Mouse (Mus musculus): ENCODE results near the gene Tbpl1. TPM values are rescaled to one million over a fixed set of nuclear protein-coding genes. Genes with fewer than 3 reads are reported as not detected.

Gene Tbpl1
- polyA plus RNA-seq, 1 experiment = 12.9 TPM

DNA sequence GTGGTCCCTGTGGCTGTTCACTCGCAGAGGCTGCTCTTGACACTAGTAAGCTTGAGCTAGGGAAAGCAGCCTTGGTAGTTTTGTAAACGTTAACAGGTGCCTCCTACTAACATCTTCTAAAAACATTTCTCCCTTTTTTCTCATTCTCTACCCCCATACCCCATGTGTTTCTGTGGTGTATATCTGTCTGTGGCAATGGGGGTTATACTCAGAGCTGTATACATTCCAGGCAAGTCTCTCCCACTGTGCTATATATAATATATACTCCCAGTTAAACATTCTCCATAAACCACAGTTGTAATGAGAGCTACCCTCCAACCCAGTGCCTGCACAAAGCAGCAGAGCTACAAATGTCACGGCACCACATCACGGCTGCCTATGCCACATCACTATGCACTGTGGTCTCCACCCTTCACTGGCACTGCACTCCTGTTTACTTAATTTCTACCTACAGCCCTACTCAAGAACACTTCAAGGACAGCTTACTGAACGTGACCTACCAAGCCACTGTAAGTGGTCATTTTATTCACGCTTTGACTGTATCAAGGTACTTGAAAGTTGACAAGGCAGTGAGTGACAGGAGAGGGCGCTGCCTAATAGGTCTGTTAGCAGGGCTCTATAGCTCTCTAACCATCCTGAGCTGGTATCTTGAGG, 23.4 kb downstream of the Tbpl1 start:
- WGBS = 86% methylated on average over 7 of the region's 7 CpGs
- H3K4me3 ChIP-seq (ENCODE audit: low read depth, low read length) = no peak overlapping the region
- H3K27ac ChIP-seq (ENCODE audit: insufficient read depth, low read depth, low read length) = no peak overlapping the region
- no peaks in the 10 kb centered on the region for H3K27me3 ChIP-seq (ENCODE audit: control insufficient read depth, insufficient read depth, low read length)
- TF ChIP-seq POLR2A (IDR thresholded peaks at IDR 0.05; ENCODE audit: low read depth, low read length) (no peak), CTCF (IDR thresholded peaks at IDR 0.05; ENCODE audit: extremely low read depth, insufficient read length, insufficient replicate concordance, low read depth, low read length) (no peak)
- no peaks in the 10 kb centered on the region for H3K4me1 ChIP-seq (ENCODE audit: control insufficient read depth, insufficient read depth, insufficient read length, low read length)
- peaks cover 45% of the 10 kb centered on the region for H3K36me3 ChIP-seq (ENCODE audit: control insufficient read depth, insufficient read depth, low read length)

DNA sequence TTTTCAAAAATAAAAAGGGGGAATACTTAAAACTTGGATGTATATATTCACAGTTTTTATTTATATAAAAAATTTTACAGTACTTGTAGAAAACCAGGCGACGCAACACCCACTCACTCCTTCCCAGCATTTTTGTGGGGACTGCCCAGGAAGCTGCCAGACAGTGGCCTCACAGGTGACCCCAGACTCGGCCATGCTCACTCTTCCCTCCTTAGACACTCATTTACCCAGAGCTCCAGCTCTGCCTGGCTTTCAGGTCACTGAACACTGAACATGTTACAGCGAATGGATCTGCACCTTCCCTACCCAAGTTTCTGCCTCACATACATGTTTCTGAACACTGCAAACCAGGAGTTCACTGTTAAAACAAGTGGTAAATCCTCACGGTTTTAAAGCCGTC, 27.9 kb downstream of the Tbpl1 start:
- WGBS = 92% methylated on average over 6 of the region's 6 CpGs
- H3K4me1 ChIP-seq (ENCODE audit: control insufficient read depth, insufficient read depth, insufficient read length, low read length) = peaks cover 4% of the 10 kb centered on the region; the same call in 1 of the 2 replicates
- peaks cover 38% of the 10 kb centered on the region for H3K36me3 ChIP-seq (ENCODE audit: control insufficient read depth, insufficient read depth, low read length)
- H3K27ac ChIP-seq (ENCODE audit: insufficient read depth, low read depth, low read length) = no peak overlapping the region
- TF ChIP-seq CTCF (IDR thresholded peaks at IDR 0.05; ENCODE audit: extremely low read depth, insufficient read length, insufficient replicate concordance, low read depth, low read length) (no peak), POLR2A (IDR thresholded peaks at IDR 0.05; ENCODE audit: low read depth, low read length) (no peak)
- no peaks in the 10 kb centered on the region for H3K27me3 ChIP-seq (ENCODE audit: control insufficient read depth, insufficient read depth, low read length)
- no peak overlapping the region for H3K4me3 ChIP-seq (ENCODE audit: low read depth, low read length)

DNA sequence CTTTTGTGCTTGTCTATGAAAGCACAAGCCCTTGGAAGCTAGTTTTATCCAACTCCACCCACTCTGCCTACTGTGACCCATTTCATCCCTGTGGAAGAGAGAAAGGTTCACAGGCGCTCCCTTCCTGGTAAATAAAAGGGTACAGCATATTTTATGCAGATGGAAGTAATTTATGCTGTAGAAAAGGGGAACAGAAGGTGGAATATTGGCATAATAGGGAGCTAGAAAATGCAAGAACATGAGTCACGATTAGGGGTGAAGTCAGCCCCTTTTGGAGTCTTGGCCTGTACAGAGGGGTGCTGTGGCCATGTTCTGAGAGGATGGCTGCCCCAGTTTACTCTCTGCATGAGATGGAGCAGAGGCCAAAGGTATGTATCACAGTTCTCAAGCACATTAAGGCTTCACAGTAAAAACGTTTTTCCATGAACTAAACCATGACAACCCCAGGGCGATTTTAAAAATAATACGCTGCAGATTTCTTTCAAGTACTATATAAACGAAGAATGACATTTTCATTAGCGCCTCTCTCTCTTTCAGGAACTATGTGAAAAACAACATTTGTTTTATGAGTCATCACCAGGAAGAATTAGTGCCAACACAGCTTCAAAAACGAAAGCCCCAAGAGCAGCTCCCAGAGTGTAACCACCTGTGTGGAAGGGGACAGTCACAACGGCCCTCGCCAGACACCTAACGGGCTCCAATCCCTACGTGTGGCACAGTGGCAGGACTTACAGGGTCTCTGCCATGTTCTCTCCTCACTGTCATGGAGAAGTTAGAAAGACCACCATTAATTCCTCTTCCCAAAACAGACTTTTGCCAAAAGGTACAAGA, 30.0 kb downstream of the Tbpl1 start:
- WGBS = 56% methylated on average over 12 of the region's 12 CpGs
- Histone ChIP-seq H3K4me3 (ENCODE audit: low read depth, low read length) (no peak overlapping the region), H3K4me1 (ENCODE audit: control insufficient read depth, insufficient read depth, insufficient read length, low read length) (peaks cover 7% of the 10 kb centered on the region; the same call in 1 of the 2 replicates), H3K27me3 (ENCODE audit: control insufficient read depth, insufficient read depth, low read length) (no peaks in the 10 kb centered on the region), H3K36me3 (ENCODE audit: control insufficient read depth, insufficient read depth, low read length) (peaks cover 20% of the 10 kb centered on the region), H3K27ac (ENCODE audit: insufficient read depth, low read depth, low read length) (no peak overlapping the region)
- TF ChIP-seq POLR2A (IDR thresholded peaks at IDR 0.05; ENCODE audit: low read depth, low read length) = no peak
- TF ChIP-seq CTCF (IDR thresholded peaks at IDR 0.05; ENCODE audit: extremely low read depth, insufficient read length, insufficient replicate concordance, low read depth, low read length) = no peak

DNA sequence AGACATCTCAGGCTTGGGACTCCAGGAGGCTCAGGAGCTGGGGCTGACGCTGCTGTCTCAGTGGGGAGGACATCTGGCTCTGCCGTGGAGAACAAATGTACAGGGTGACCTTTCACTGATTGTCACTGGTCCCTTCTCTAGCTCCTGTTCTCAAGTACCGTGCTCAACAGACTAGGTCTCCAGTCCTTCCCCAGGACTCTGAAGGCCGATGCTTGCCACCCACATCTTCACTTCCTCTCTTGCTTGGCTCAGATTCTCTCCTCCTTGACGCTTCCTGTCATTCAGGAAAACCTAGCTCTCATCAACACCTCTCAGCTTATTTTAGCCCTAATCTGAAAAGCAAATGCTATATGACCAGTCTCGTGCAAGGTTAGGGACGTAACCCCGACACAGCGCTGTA, 31.0 kb downstream of the Tbpl1 start:
- Histone ChIP-seq H3K4me1 (ENCODE audit: control insufficient read depth, insufficient read depth, insufficient read length, low read length) (peaks cover 7% of the 10 kb centered on the region; the same call in 1 of the 2 replicates), H3K27ac (ENCODE audit: insufficient read depth, low read depth, low read length) (no peak overlapping the region), H3K36me3 (ENCODE audit: control insufficient read depth, insufficient read depth, low read length) (peaks cover 12% of the 10 kb centered on the region), H3K4me3 (ENCODE audit: low read depth, low read length) (no peak overlapping the region), H3K27me3 (ENCODE audit: control insufficient read depth, insufficient read depth, low read length) (no peaks in the 10 kb centered on the region)
- 79% methylated on average over 9 of the region's 9 CpGs for WGBS
- no peak for TF ChIP-seq CTCF (IDR thresholded peaks at IDR 0.05; ENCODE audit: extremely low read depth, insufficient read length, insufficient replicate concordance, low read depth, low read length)
- no peak for TF ChIP-seq POLR2A (IDR thresholded peaks at IDR 0.05; ENCODE audit: low read depth, low read length)

DNA sequence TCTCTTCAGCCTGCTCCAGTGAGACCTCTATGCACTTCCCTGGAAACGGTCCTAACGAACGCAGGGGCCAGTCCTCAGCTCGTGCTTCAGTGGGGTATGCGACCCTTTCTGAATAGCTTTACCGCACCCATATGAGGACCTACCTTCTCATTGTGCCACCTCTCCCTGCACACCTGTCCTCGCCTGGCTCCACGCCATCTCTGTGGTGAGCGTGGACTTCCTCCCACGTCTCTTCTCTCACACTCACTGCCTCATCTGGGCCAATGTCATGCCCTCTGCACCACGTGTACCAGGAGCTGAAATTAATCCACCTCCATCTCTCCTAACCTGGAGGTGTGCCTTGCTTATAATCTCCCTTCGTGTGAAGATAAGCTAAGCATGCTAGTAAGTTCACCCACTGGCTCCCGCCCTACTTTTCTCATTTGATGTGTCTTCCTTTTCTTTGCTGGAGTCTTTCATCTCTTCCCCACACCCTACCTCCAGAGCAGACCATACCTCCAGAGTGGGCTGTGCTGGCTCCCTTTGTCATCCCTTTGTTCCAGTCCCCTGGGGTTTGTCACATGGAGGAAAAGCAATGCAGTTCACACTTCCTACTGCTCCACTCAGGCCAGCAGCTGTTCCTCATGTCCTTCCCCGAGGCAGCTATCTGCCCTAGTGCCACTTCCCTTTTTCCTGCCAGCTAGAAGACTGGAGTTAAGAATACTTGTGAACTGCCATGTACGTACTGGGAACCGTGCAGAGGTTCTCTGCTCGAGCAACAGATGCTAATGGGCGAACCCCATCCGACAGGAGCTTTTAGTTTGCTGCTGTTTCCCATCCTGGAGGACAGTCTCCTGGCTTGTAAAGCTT, 32.0 kb downstream of the Tbpl1 start:
- 48% methylated on average over 19 of the region's 19 CpGs for WGBS
- Histone ChIP-seq H3K4me3 (ENCODE audit: low read depth, low read length) (no peak overlapping the region), H3K27ac (ENCODE audit: insufficient read depth, low read depth, low read length) (no peak overlapping the region)

DNA sequence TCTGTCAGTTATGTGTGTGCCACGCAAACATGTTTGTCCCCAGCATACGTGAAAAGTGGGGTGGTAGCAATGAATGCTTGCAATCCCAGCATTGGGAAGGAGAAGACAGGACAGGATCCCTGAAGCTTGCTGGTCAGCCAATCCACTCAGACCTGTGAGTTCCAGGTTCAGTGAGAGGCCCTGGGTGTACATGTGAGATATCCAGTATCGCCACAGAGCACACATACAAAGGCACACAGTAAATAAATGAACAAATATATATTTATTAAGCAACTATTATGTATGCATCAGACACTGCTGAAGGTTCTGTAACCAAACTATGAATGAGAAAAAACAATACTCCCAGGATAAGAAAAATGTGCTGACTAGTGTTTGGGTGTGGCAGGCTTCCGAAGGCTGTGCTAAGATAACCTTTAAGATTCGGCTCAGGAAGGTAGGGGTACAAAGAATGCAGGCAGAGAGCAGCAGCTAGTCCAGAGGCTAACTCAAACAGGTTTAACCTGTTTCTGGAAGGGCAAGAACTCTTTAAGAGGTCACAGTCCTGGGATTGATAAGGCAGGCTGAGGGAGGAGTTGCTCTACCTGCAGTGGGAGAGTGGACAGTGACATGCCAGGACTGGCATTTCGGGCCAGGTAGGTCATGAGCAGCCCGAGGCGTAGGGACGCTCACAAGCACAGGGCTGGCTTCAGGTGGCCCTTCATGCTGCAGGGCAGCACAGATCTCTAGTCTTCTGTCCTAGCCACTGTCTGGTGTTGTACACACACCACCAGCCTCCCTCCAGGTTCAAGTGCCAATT, 33.4 kb downstream of the Tbpl1 start:
- no peak overlapping the region for H3K27ac ChIP-seq (ENCODE audit: insufficient read depth, low read depth, low read length)
- H3K4me1 ChIP-seq (ENCODE audit: control insufficient read depth, insufficient read depth, insufficient read length, low read length) = peaks cover 7% of the 10 kb centered on the region; the same call in 1 of the 2 replicates

More for the DNA sequence above, 32.0 kb downstream of the Tbpl1 start:
- TF ChIP-seq CTCF (IDR thresholded peaks at IDR 0.05; ENCODE audit: extremely low read depth, insufficient read length, insufficient replicate concordance, low read depth, low read length) (no peak), POLR2A (IDR thresholded peaks at IDR 0.05; ENCODE audit: low read depth, low read length) (no peak)
- peaks cover 8% of the 10 kb centered on the region; the same call in 1 of the 2 replicates for H3K36me3 ChIP-seq (ENCODE audit: control insufficient read depth, insufficient read depth, low read length)
- H3K27me3 ChIP-seq (ENCODE audit: control insufficient read depth, insufficient read depth, low read length) = no peaks in the 10 kb centered on the region
- H3K4me1 ChIP-seq (ENCODE audit: control insufficient read depth, insufficient read depth, insufficient read length, low read length) = peaks cover 7% of the 10 kb centered on the region; the same call in 1 of the 2 replicates

More for the DNA sequence above, 33.4 kb downstream of the Tbpl1 start:
- Histone ChIP-seq H3K4me3 (ENCODE audit: low read depth, low read length) (no peak overlapping the region), H3K36me3 (ENCODE audit: control insufficient read depth, insufficient read depth, low read length) (peaks cover 3% of the 10 kb centered on the region; the same call in 1 of the 2 replicates), H3K27me3 (ENCODE audit: control insufficient read depth, insufficient read depth, low read length) (no peaks in the 10 kb centered on the region)
- WGBS = 39% methylated on average over 9 of the region's 9 CpGs
- TF ChIP-seq CTCF (IDR thresholded peaks at IDR 0.05; ENCODE audit: extremely low read depth, insufficient read length, insufficient replicate concordance, low read depth, low read length) (no peak), POLR2A (IDR thresholded peaks at IDR 0.05; ENCODE audit: low read depth, low read length) (no peak)
